Mouse (Mus musculus) thymus, postnatal 0 days (tissue): Measurements from ENCODE around the gene Igflr1. TPM values are rescaled to one million over a fixed set of nuclear protein-coding genes. Genes with fewer than 3 reads are reported as not detected.
A peak's percentile ranks its signal among the peaks of the same experiment; 100 is the strongest.

Source experiments
- DNase-seq: peaks from one replicate; pipeline ENCODE4 v3.0.0-alpha.2; 2015; ENCODE audit warnings: low spot score
- polyA plus RNA-seq: library from polyadenylated mRNA; unstranded; fragments of >200 nt; fragmentation: Nextera tagmentation; extraction: Ambion mirVana; gene quantifications from 2 replicates; pipeline ENCODE4 v1.2.1, GENCODE M21; 2015

Gene Igflr1
- polyA plus RNA-seq: 4.0 and 7.8 TPM in 2 replicates

DNA sequence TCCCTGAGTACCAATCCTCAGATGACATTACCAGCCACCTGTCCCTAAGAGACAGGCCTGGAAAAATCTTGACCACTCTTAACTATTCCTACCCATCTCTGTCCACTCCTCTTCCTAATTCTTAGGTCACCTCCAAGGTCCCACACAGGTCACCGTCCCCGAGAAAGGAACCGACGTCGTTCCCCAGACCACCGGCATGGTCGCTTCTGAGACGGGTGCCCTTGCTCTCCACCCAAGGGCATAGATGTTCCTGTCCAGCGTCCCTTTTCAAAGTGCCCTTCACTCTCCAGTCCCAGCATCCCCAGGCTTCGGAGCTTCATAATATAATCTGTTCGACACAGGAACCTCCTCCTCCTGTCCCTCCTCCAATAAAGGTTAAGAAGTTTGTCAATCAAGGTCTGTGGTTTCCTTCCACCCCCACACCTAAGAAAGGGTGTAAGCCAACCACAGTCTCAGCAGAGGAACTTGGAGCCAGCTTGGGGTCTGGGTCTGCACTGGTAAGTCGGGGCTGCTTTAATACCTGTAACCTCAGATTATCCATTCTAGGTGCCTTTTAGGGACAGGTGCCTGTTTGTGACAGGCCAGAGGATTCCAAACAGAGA lies at the start of gene Igflr1:
Igflr1 (plus strand) TSS at position 458 of the 602 bp plus-strand sequence.
- no peak for DNase-seq

DNA sequence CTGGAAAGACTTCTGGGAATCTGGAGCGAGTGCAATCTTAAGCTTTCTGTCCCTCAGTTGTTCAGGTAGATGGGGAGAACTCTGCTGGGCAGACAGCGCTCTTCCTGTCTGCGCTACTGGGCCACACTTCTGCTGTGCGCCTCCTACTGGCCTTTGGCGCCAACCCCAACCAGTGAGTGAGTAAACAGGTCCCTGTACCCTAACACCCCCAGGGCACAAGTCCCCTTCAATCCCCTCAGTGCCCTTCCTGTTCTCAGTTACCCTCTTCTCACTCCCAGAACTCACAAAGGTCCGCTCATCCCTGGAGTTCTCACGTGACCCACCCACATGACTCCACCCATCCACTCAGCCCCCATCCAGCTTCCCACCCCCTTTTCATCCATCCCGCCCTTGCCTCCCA lies 46.9 kb upstream of the Igflr1 start:
- DNase-seq: no peak

DNA sequence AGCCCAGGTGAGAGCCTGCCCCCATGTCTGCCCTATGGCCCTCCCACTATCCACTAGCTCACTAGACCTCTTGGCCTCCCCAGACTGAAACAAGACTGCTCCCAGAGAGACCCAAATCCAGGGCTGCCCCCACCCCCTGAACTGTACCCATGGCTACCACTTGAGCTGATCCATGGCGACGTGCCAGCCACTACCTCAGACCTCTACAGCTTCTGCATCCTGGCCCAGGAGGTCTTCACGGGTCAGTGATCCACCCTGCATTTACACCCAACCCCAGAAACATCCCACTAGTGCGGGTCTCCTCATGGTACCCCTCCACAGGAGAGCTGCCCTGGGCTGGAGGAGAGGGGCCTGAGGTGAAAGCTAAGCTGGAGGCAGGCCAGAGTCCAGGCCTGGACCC lies 44.8 kb upstream of the Igflr1 start:
- DNase-seq: no peak

GRCm38 (mm10) chr7:30520856-30521255 lies 44.4 kb upstream of the Igflr1 start:
- no peak for DNase-seq

- DNase-seq: no peak
These were observed 42.4 kb upstream of the Igflr1 start for GRCm38 (mm10) chr7:30522871-30523270.

DNA sequence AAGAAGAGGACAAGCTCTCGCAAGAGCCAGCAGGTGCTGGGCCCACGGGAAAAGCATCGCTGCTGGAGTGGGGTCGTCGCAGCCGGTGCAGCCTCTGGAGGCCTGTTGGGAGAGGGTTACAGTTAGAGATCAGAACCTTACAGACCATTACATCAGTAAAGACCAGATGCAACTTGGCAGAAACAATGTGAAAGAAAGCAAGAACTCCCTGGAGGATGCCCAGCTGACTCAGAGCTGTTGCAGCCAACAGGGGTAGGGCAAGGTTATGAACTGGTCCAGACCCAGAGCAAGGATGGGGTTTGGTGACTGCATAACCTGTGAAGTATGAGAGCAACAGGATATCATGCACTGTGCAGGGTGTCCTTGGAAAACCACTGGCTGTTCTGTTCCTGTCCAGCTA lies 40.7 kb upstream of the Igflr1 start:
- DNase-seq: no peak

- DNase-seq: peak; percentile 21
These were observed 39.3 kb upstream of the Igflr1 start for GRCm38 (mm10) chr7:30525954-30526353.

DNA sequence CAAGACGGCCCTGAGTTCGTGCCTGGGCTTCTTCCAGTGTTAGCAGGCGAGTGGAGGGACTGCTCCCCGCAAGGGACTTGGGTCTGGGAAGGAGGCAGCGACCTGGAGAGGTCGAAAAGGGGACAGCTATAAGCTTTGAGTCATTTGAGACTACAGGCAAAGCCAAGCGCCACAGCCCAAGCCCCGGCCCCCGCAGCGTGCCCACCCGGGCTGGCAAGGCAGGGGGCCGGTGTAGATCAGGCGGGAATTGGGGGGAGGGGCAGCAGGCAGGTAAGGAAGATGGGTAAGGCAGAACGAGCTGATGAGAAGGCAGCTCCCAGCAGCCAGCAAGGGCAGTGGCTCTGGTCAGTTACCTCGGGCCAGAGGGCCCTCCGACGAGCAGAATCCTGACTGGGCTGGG lies 38.8 kb upstream of the Igflr1 start:
- DNase-seq: no peak

DNA sequence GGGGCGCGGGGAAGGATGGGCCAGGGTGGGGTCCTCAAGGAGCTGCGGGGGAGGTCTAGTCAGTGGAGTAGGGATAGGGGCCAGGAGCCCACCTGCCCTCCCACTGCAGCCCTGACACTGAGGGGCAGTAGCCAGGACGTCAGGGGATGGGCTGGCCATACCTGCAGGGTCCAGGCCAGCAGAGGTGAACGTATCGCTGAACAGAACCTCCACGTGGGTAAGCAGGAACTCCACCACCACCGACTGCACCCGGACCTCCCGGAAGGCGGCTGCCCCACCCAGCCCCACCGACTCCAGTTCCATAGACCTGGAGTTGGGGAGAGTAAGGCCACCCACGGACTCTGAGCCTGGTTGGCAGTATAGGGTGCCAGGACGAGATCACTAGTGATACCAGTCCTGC lies 38.2 kb upstream of the Igflr1 start:
- DNase-seq: no peak

GRCm38 (mm10) chr7:30531291-30531815 lies 33.9 kb upstream of the Igflr1 start:
- no peak for DNase-seq

- DNase-seq: no peak
These were observed 32.3 kb upstream of the Igflr1 start for GRCm38 (mm10) chr7:30532931-30533330.

DNA sequence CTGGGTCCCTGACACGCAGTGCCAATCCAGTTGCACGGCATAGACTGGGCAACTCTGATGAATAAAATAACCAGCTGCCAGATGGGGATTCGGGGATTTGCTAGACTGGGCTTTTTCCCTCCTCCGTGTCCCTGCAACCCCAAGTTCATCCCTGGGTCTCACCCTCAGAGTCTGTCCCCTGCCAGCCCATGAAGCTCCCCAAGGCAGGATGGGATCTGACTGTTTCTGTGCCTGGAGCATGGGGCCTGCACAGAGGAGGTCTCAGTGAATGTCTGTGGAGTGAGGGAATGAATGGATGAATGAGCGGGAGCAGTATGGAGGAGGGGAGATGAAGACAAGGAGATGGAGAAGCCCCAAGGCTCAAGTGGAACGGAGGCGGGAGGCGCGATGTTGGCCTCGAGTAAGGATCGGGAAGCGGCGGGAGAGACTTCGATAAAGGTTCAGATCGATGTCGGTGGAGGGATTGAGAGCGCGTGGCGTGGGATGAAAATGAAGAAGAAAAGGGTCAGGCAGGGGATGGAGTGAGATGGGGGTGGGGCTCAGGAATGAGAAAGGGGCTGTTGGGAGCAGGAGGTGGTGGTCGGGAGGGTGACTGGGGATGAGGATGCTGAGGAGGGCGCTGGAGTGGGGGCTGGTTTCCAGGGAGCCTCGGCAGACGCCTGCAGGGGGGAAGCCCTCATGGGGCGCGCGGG lies 31.1 kb upstream of the Igflr1 start:
- no peak for DNase-seq

- DNase-seq: peak; percentile 99
These were observed 30.3 kb upstream of the Igflr1 start, which contains the start of gene Arhgap33 for GRCm38 (mm10) chr7:30534633-30535577. Arhgap33 (minus strand) TSS chr7:30535060.

- no peak for DNase-seq
These were observed 24.7 kb upstream of the Igflr1 start for GRCm38 (mm10) chr7:30540572-30540971.

DNA sequence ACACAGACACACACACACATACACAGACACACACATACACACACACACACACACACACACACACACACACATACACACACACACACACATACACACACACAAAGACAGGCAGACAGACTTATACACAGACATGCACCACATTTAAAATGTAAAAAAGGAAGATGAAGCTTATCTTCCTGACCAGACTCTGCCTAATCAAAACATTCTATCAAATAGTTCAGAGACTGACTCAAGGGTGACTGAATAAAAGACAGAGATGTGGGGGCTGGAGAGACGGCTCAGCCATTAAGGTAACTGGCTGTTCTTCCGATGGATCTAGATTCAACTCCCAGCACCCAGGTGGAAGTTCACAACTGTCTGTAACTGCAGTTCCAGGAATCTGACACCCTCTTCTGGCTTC lies 20.9 kb upstream of the Igflr1 start:
- no peak for DNase-seq

DNA sequence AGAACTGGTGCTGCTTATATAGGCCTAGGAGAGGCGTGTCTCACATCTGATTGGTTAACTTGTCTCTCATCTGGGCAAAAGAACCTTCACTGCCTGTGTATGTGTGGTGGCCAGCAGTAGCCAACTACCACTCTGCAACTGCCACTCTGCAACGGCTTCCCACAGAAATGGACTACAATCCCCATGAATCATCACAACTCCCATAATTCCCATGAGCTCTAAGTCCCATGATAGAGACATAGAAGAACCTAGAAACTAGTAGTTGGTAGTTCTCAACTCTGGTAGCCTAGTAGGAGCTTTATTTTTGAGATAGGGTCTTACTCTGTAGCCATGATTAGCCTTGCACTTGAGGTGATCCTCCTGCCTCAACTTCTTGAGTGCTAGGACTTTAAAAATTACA lies 15.3 kb upstream of the Igflr1 start:
- DNase-seq: no peak

DNA sequence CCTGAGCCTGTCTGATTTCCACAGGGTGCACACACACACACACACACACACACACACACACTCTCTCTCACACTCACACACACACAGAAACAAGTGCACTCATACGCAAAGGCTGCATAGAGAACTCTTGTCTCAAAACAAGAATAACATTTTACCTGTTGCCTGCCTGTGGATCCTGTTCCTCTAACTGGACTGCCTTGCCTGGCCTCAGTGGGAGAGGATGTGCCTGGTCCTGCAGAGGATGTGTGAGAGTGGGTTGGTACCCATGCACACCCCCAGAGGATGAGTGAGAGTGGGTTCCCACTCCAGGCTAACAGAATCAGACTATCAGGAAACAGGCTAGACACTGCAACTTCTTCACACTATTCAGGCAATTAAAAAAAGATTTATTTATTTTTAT lies 14.6 kb upstream of the Igflr1 start:
- no peak for DNase-seq

DNA sequence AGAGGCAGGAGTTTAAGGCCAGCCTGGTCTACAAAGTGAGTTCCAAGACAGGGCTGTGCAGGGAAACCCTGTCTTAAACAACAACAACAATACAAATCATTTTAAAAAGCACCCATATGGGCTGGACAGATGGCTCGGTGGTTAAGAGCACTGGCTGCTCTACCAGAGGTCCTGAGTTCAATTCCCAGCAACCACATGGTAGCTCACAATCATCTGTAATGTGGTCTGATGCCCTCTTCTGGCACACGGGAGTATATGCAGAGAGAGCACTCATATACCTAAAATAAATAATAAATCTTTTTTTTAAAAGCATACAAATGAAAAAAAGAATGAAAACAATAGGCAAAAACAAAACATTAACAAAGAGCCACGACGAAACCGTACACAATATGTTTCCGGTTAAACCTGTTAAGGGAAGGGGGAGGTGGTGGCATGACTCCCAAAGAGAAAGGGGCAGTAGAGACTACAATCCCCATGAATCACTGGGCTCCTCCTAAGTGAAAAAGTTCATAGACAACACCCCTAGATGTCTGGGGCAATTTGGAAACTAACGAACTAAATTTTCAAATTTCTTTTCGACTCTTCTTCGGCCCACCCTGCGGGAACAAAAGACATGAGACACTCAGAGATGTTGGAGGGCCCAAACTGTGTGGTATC lies 13.7 kb upstream of the Igflr1 start:
- no peak for DNase-seq

GRCm38 (mm10) chr7:30552102-30553020 lies 12.9 kb upstream of the Igflr1 start, which contains the start of the genes Hspb6 and Proser3:
Hspb6 (plus strand) TSS chr7:30552178.
Proser3 (minus strand) TSS chr7:30552299.
- peak; percentile 98 for DNase-seq

- DNase-seq: peak; percentile 33
These were observed 12.1 kb upstream of the Igflr1 start for GRCm38 (mm10) chr7:30553021-30553589.
